Mouse (Mus musculus) G1E (cell line): ENCODE data around the gene Cxcr5.

ENCODE experiments used
- CTCF ChIP-seq: IDR thresholded peaks from 2 replicates; pipeline ENCODE4 v1.5.1; 2012; ENCODE audit warnings: low read depth, low read length, inconsistent platforms, mixed read lengths
- GATA1 ChIP-seq: IDR thresholded peaks from 2 replicates; pipeline ENCODE4 v1.6.1; 2012; ENCODE audit warnings: borderline replicate concordance, low read length, inconsistent platforms, mixed read lengths

DNA sequence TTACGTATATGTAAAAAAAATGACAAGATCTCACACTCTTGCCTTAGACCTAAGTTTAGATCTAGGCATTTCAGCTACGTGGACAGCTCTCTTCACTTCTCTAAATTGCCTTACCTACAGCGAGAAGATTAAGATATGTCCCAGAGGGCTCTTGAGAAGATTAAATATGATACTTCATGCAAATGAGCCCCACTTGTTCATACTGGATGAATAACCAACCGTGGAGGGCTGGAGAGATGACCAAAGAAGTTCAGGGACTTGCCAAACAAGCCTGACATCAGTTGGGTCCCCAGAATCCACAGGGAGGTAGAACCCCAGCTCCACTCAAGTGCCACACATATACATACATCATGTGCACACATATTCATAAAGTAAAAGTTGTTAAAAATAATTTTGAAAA, 11.6 kb upstream of the Cxcr5 start:
- TF ChIP-seq CTCF: no peak
- no peak for TF ChIP-seq GATA1
